Mouse (Mus musculus) stomach, postnatal 0 days (tissue): Measurements from ENCODE around the gene Ngrn.

ENCODE experiments used
- CTCF ChIP-seq: IDR thresholded peaks from 2 replicates; pipeline ENCODE4 v1.5.1; 2016; ENCODE audit warnings: antibody characterized with exemption, low read depth, mild to moderate bottlenecking, moderate library complexity
- EP300 ChIP-seq: optimal IDR thresholded peaks from 2 replicates; pipeline ENCODE3; 2016; ENCODE audit warnings: antibody characterized with exemption

DNA sequence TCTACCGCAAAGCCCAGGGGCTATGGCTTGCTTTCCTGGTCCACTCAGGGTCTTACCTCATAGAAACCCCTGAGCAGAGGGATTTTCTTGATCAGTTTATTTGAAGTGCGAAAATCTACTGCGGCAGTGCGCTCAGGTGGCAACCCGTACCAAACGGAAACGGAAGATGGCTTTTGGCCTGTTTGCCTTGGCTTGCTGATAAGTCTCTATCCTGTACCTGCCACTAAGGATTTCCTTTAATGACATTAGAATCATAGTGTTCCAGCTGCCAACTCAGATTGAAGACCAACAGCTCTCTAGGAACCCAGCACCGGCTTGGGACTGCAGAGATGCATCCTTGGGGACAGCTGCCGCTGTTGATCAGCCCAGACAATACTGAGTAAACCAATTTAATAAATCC is 27.2 kb upstream of the Ngrn start:
- TF ChIP-seq CTCF (no peak), EP300 (no peak)
